Mouse (Mus musculus) ES-E14 (cell line): ENCODE measurements around the gene Pik3cg. TPM values are rescaled to one million over a fixed set of nuclear protein-coding genes. Genes with fewer than 3 reads are reported as not detected.

ENCODE experiments used
- DNase-seq: peaks from one replicate; pipeline ENCODE4 v3.0.0-alpha.2; 2013; ENCODE audit warnings: low read depth, low spot score
- H3K27ac ChIP-seq: 2 replicates; pipeline ENCODE4 v1.5.1; 2012; ENCODE audit warnings: low read depth, mild to moderate bottlenecking, low read length, moderate library complexity, mixed read lengths; ENCODE audit not compliant: poor library complexity, insufficient read depth, severe bottlenecking
- H3K36me3 ChIP-seq: 2 replicates; pipeline ENCODE4 v1.6.1; 2012; ENCODE audit warnings: mild to moderate bottlenecking, low read length, moderate library complexity, mixed read lengths; ENCODE audit not compliant: control insufficient read depth, poor library complexity, insufficient read depth, severe bottlenecking
- H3K4me1 ChIP-seq, 2 experiments: fragments of 150-350 bp in 1 of 2; sonication (generic) in 1 of 2; 2 replicates each; pipeline ENCODE4 v1.6.1; 2012; ENCODE audit warnings: low read length in 2 of 2, mild to moderate bottlenecking in 1 of 2, mixed read lengths in 1 of 2; ENCODE audit not compliant: control insufficient read depth in 2 of 2, insufficient read depth in 2 of 2, poor library complexity in 1 of 2
- H3K4me3 ChIP-seq, 2 experiments: fragments of 150-350 bp in 1 of 2; sonication (generic) in 1 of 2; 2 replicates each; pipeline ENCODE4 v1.5.1; 2012; ENCODE audit warnings: low read length in 2 of 2, low read depth in 1 of 2, mild to moderate bottlenecking in 1 of 2, mixed read lengths in 1 of 2; ENCODE audit not compliant: insufficient read depth in 1 of 2, poor library complexity in 1 of 2, severe bottlenecking in 1 of 2
- H3K9ac ChIP-seq: 2 replicates; pipeline ENCODE4 v1.6.1; 2012; ENCODE audit warnings: low read depth, mild to moderate bottlenecking, low read length, mixed read lengths; ENCODE audit not compliant: poor library complexity, insufficient read depth, severe bottlenecking
- H3K9me3 ChIP-seq: fragments of 150-350 bp; sonication (generic); 2 replicates; pipeline ENCODE4 v1.6.1; 2012; ENCODE audit warnings: low read depth, mild to moderate bottlenecking, low read length; ENCODE audit not compliant: control insufficient read depth, insufficient read depth
- CHD2 ChIP-seq: IDR thresholded peaks from 2 replicates; pipeline ENCODE4 v1.6.1; 2014; ENCODE audit warnings: mild to moderate bottlenecking, low read depth, low read length, inconsistent platforms
- HCFC1 ChIP-seq: IDR thresholded peaks from 2 replicates; pipeline ENCODE4 v1.6.1; 2012; ENCODE audit warnings: low read length, inconsistent platforms, borderline replicate concordance; ENCODE audit not compliant: insufficient read depth
- MAFK ChIP-seq: IDR thresholded peaks from 2 replicates; pipeline ENCODE4 v1.6.1; 2014; ENCODE audit warnings: mild to moderate bottlenecking, low read depth, low read length, inconsistent platforms; ENCODE audit not compliant: insufficient read depth
- ZC3H11A ChIP-seq: IDR thresholded peaks from 2 replicates; pipeline ENCODE4 v1.6.1; 2012; ENCODE audit warnings: low read depth, mild to moderate bottlenecking, inconsistent platforms, low read length, borderline replicate concordance
- ZNF384 ChIP-seq: IDR thresholded peaks from 2 replicates; pipeline ENCODE4 v1.6.1; 2012; ENCODE audit warnings: low read depth, low read length, inconsistent platforms
- in situ Hi-C, 2 experiments: fragments of 600-800 bp; cut with MboI; formaldehyde crosslinking; loops; one replicate each; pipeline ENCODE4 v1.15.1; 2025; ENCODE audit warnings: low sequenced_read_pairs in 2 of 2, inconsistent platforms in 1 of 2; ENCODE audit not compliant: unreplicated experiment in 2 of 2
- total RNA-seq: library from RNA; depleted of rRNA; stranded (reverse); fragments of 300-350 nt; gene quantifications from 2 replicates; pipeline ENCODE4 v1.2.3, GENCODE M21; 2012

The Pik3cg gene
- total RNA-seq, 1 experiment = 0.13 TPM

DNA sequence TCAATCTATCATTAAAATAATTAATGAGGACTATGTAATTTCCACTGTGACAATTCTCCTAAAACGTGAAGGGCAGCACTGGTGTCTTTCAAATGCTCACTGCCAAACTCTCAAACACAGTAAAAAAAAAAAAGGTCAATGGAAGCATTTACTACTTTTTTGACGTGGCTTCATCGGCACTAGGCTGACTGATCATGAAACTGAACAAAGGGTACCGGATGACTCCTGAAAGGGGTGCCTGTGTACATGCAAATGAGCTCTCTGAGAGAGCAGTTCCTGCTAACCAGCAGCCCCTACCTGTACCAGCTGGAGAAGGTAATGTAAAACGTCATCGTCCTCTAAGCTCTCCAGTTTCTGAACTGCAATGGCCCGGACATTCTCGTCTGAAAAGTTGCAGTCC is 4.8 kb downstream of the Pik3cg start:
- TF ChIP-seq HCFC1 (no peak), ZC3H11A (no peak), ZNF384 (no peak), MAFK (no peak), CHD2 (no peak)
- Histone ChIP-seq H3K9ac (no peak overlapping the region), H3K27ac (no peak overlapping the region), H3K36me3 (no peaks in the 10 kb centered on the region), H3K4me3 (no peak overlapping the region), H3K4me1 (peaks cover 0 to 3% of the 10 kb centered on the region in 2 experiments; a peak in 1 of 4 replicates), H3K9me3 (no peaks in the 10 kb centered on the region)
- no peak for DNase-seq
- in situ Hi-C loops = no loop called here

DNA sequence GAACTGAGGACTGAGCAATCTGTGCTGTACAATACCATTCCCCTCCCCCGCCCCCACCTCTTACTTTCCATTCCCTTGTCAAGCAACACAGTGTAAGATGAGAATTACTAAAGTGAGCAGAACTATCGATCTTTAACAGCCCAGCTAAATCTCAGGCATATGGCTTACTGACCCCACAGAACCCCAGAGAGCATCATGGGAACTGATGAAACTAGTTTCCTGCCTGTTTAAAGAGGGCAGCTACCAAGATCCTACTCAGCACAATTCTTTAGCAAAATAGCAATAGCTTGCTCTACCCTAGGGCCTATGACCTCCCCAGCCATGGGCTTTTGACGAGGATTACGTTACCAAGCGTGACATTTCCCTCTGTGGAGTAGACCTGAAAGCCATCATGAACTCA is 5.9 kb downstream of the Pik3cg start:
- Histone ChIP-seq H3K9ac (no peak overlapping the region), H3K4me1 (peaks cover 0 to 3% of the 10 kb centered on the region in 2 experiments; a peak in 1 of 4 replicates), H3K27ac (no peak overlapping the region), H3K9me3 (no peaks in the 10 kb centered on the region), H3K36me3 (no peaks in the 10 kb centered on the region), H3K4me3 (no peak overlapping the region)
- no peak for TF ChIP-seq MAFK
- no peak for TF ChIP-seq HCFC1
- no peak for TF ChIP-seq ZC3H11A
- TF ChIP-seq CHD2 = no peak
- TF ChIP-seq ZNF384 = no peak
- in situ Hi-C loops = no loop called here
- DNase-seq = no peak

DNA sequence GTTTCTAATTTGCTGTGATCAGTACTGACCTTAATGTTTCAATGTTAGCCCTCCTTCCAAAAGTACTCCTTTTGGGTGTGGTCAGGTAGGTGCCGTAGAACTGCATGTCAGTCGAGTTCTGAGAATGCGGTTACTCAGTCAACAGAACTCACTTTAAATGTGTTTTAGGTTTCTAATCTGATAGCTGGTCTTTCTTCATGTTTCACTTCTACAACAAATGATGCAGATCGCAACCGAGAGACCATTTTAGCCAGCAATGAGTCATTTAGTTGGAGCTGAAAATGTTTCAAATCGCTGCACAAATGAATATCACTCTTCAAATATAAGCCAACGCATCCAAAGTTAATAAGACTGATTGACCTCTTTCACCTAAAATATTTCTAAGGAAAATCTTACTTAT is 6.5 kb downstream of the Pik3cg start:
- in situ Hi-C loops = no loop called here
- no peak overlapping the region for H3K9ac ChIP-seq
- TF ChIP-seq CHD2 (no peak), MAFK (no peak), ZC3H11A (no peak)
- H3K9me3 ChIP-seq = no peaks in the 10 kb centered on the region
- H3K27ac ChIP-seq = no peak overlapping the region
- peaks cover 0 to 3% of the 10 kb centered on the region in 2 experiments; a peak in 1 of 4 replicates for H3K4me1 ChIP-seq
- no peak overlapping the region for H3K4me3 ChIP-seq
- no peaks in the 10 kb centered on the region for H3K36me3 ChIP-seq
- no peak for DNase-seq

DNA sequence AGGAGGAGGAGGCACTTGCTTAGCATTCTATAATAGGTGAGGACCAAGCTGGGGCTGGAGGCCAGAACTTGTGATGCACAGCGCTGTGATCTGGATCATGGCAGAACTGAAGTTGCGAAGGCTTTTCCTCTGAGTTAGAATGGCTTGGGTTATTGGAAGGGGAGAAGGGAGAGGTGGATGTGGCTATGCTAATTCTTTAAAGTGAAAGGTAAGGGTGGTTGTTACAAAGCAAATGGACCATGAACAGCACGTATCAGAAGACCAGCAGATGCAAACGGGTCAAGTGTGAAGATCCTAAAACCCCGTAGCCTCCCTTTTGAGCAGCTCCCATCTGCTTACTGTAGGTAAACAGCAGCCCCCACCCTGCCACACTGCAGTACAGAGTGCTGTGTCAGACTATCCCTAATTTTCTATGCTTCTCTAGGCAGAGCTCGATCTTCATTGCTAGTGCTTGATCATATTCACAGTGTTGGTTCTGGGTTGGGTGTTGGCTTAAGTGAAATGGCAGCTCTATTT is 7.3 kb downstream of the Pik3cg start:
- no peak overlapping the region for H3K4me3 ChIP-seq
- no peak for DNase-seq
- in situ Hi-C loops = no loop called here
- no peak overlapping the region for H3K9ac ChIP-seq
- no peak overlapping the region for H3K27ac ChIP-seq
- no peaks in the 10 kb centered on the region for H3K36me3 ChIP-seq
- TF ChIP-seq CHD2 (no peak), ZNF384 (no peak), HCFC1 (no peak), MAFK (no peak), ZC3H11A (no peak)
- H3K4me1 ChIP-seq = peaks cover 0 to 3% of the 10 kb centered on the region in 2 experiments; a peak in 1 of 4 replicates
- no peaks in the 10 kb centered on the region for H3K9me3 ChIP-seq

DNA sequence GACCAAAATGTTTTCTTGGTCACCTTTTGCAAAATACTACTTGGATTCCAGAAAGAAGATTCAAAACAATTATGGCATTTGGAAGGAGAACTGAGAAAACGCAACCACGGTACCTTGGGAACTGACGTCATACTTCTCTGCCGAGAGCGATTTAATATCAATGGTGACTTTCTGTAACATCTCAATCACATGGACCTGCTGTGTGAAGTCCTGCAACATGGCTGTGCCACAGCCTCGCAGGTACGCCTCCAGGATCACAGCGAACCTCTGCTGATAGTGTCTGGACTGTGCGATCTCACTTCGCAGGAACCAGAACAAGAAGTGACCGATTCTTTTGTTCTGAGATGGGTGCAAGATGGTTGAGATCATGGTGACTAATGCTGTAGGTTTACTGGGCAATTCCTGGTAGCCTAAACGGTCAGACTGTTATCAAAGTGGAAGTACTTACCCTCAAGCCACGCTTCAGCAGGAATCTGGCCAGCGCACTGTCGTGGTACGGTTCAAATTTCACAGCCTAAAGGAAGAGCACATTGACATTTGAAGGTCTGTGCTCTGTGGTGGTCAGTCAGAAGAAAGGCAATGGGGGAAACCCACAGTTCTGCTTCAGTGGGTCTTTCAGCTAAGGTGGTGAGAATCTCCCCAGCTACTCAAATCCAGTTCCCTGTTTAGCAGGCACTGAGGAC is 7.9 kb downstream of the Pik3cg start:
- H3K9me3 ChIP-seq = no peaks in the 10 kb centered on the region
- in situ Hi-C loops = no loop called here
- TF ChIP-seq CHD2 = no peak
- TF ChIP-seq HCFC1 = no peak
- no peak for TF ChIP-seq ZNF384
- no peak for TF ChIP-seq ZC3H11A
- no peak for TF ChIP-seq MAFK
- H3K9ac ChIP-seq = no peak overlapping the region
- H3K4me3 ChIP-seq = no peak overlapping the region
- DNase-seq = no peak
- no peak overlapping the region for H3K27ac ChIP-seq
- H3K4me1 ChIP-seq = peaks cover 0 to 3% of the 10 kb centered on the region in 2 experiments; a peak in 1 of 4 replicates
- H3K36me3 ChIP-seq = no peaks in the 10 kb centered on the region
